Mouse (Mus musculus): ENCODE data around the gene Uso1.

DNA sequence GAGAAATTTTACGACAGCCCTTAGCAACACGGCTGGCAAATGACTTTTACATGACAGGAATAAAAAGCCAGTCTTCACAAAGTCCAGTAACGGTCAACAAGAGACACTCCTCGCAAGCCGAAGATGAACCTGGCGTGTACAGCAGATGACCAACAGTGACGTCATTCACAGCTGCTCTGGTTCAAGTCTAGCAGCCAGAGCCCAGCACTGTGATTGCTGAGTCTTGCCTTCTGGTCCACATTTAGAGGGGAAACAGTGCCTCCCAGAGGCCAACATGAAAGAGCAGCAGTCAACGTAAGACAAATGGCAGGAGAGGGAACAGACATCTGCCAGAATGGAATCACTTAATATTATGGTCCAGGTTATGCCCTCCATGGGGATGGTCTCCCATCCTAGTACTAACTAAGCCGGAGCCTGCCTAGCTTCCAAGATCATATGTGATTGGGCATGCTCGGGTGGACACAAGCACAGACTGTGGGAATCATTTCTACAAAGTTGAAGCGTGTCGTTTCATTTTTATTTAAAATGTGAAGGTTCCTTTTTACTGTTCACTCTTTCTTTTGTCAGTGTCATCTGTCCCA, 19.8 kb upstream of the Uso1 start:
- TF ChIP-seq GATA1 (IDR thresholded peaks at IDR 0.05; ENCODE audit: low read length) (no peak), TAL1 (IDR thresholded peaks at IDR 0.05; ENCODE audit: low read length) (no peak)

All from erythroblast, embryonic 14.5 days (primary cell).